Mouse (Mus musculus) limb, embryonic 13.5 days (tissue): ENCODE data around the gene Sptbn4. TPM values are rescaled to one million over a fixed set of nuclear protein-coding genes. Genes with fewer than 3 reads are reported as not detected.
A peak's percentile ranks its signal among the peaks of the same experiment; 100 is the strongest.
"Not testable (repeated sequence)": the region's sequence is repeated elsewhere in the genome, so short reads cannot be mapped to it uniquely, and the experiment has no call there.

Experiments used
- ATAC-seq: fragments of 200-750 bp; cut with Nextera tagmentation; 2 replicates; pipeline ENCODE4 v1.8.0; 2017; ENCODE audit warnings: low read depth, moderate number of reproducible peaks, moderate TSS enrichment; ENCODE audit not compliant: low FRiP score
- H3K27ac ChIP-seq: fragments of 300-500 bp; sonication (generic); 2 replicates; pipeline ENCODE4 v1.5.1; 2015; ENCODE audit warnings: inconsistent platforms, mild to moderate bottlenecking, moderate library complexity
- H3K27me3 ChIP-seq: fragments of 300-500 bp; sonication (generic); 2 replicates; pipeline ENCODE4 v1.6.1; 2015; ENCODE audit warnings: mild to moderate bottlenecking, inconsistent platforms
- H3K36me3 ChIP-seq: fragments of 300-500 bp; sonication (generic); 2 replicates; pipeline ENCODE4 v1.6.1; 2015; ENCODE audit warnings: inconsistent platforms, mild to moderate bottlenecking, moderate library complexity
- H3K4me1 ChIP-seq: fragments of 300-500 bp; sonication (generic); 2 replicates; pipeline ENCODE4 v1.6.1; 2015; ENCODE audit warnings: inconsistent platforms
- H3K4me2 ChIP-seq: fragments of 300-500 bp; sonication (generic); replicated peaks from 2 replicates; pipeline ENCODE4 v1.6.1; 2015; ENCODE audit warnings: inconsistent platforms, mild to moderate bottlenecking, moderate library complexity
- H3K4me3 ChIP-seq: fragments of 300-500 bp; sonication (generic); 2 replicates; pipeline ENCODE4 v1.5.1; 2015; ENCODE audit warnings: moderate library complexity, mild to moderate bottlenecking, inconsistent platforms
- H3K9ac ChIP-seq: fragments of 300-500 bp; sonication (generic); 2 replicates; pipeline ENCODE4 v1.6.1; 2015; ENCODE audit warnings: mild to moderate bottlenecking, inconsistent platforms
- H3K9me3 ChIP-seq: fragments of 300-500 bp; sonication (generic); 2 replicates; pipeline ENCODE4 v1.6.1; 2016; ENCODE audit warnings: inconsistent platforms
- WGBS: fragments of 180-500 bp; shearing (Covaris S2); methylation state at CpG from one replicate; pipeline ENCODE4 v1.1.7; 2015; 5-methylcytosine and 5-hydroxymethylcytosine counted together
- polyA plus RNA-seq: library from polyadenylated mRNA; unstranded; fragments of >200 nt; fragmentation: Nextera tagmentation; extraction: Ambion mirVana; gene quantifications from 2 replicates; pipeline ENCODE4 v1.2.1, GENCODE M21; 2015

Sptbn4 gene
- 0.17 and 0.23 TPM in 2 replicates for polyA plus RNA-seq

- no peak within 1 kb of the TSS for H3K27ac ChIP-seq
- peaks cover 17% of the 10 kb centered on the region for H3K4me1 ChIP-seq
- no peaks in the 10 kb centered on the region for H3K36me3 ChIP-seq
- peak; percentile 92 for ATAC-seq
- H3K27me3 ChIP-seq: peaks cover 41% of the 10 kb centered on the region
- 1% methylated on average over 54 of the region's 54 CpGs for WGBS
- peak within 1 kb of the TSS; percentile 62 for H3K4me3 ChIP-seq
- peak within 1 kb of the TSS; percentile 96 for H3K4me2 ChIP-seq
- H3K9me3 ChIP-seq: no peaks in the 10 kb centered on the region
- peak within 1 kb of the TSS; percentile 79 for H3K9ac ChIP-seq
Observed at GRCm38 (mm10) chr7:27447419-27448286, at the start of gene Sptbn4, which contains the start of gene Blvrb. Sptbn4 (minus strand) TSS chr7:27447686. Blvrb (plus strand) TSS chr7:27447978.

DNA sequence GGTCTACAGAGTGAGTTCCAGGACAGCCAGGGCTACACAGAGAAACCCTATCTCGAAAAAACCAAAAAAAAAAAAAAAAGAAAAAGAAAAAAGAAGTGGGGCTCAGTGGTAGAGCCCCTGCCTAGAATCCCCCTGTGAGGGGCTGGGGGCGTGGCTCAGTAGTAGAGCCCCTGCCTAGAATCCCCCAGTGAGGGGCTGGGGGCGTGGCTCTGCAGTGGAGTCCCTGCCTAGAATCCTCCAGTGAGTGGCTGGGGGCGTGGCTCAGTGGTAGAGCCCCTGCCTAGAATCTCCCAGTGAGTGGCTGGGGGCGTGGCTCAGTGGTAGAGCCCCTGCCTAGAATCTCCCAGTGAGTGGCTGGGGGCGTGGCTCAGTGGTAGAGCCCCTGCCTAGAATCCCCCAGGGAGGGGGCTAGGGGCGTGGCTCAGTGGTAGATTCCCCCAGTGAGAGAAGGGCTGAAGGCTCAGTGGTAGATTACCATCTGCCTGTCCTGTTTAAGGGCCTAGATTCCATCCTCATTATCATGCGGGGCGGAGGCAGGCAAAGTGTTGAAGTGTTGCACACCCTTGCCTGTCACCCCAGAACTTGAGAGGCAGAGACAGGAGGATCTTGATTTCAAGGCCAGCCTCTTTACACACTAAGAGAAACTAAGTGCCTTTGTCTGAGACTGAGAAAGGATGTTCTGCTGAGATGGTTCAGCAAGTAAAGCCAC, 47.3 kb upstream of the Sptbn4 start:
- ATAC-seq, H3K9ac ChIP-seq, H3K4me3 ChIP-seq, H3K4me2 ChIP-seq, H3K27me3 ChIP-seq, H3K9me3 ChIP-seq, H3K27ac ChIP-seq, H3K36me3 ChIP-seq: not testable (repeated sequence)
- WGBS: 90% methylated on average over 9 of the region's 9 CpGs
- peaks cover 16% of the 10 kb centered on the region for H3K4me1 ChIP-seq

DNA sequence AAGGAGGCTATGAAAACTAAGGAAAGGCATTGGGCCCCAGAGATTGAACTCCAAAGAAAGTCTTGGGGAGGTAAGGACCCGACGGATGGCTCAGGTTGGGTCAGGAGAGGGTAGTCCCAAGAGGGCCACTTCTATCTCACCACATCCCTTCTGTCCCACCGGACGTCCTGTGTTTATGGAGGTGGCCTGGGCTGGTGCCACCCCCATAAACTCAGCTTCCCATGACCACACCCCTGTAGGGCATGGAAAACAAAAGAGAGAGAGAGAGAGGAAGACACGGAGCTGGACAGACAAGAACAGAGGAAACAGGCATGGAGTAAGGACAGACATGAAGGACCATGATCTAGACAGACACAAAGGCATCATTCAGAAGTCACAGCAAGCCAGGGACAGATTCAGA, 46.0 kb upstream of the Sptbn4 start:
- no peak for ATAC-seq
- Histone ChIP-seq H3K4me1 (peaks cover 20% of the 10 kb centered on the region), H3K9me3 (no peaks in the 10 kb centered on the region), H3K36me3 (peaks cover 9% of the 10 kb centered on the region), H3K4me3 (no peak overlapping the region), H3K9ac (no peak overlapping the region), H3K4me2 (no peak overlapping the region), H3K27ac (no peak overlapping the region), H3K27me3 (no peaks in the 10 kb centered on the region)
- WGBS: 82% methylated on average over 5 of the region's 5 CpGs

DNA sequence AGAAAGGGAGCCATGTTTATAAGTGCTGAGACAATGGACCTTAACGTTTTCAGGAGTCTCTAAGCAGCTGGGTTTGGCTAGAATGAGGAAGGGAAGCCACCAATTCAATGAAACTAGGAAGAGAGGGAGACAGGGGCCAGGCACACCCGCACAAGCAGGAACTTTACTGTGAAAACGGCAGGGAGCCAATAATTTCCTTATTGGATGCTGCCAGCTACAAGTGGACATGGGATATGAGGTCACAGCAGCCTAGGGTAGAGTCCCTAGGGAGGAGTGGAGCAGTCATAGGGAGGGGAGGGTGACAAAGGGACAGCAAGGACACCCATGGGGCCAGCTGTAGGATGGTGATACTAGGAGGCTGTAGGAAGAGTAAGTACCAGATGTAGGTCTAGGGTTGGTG, 45.5 kb upstream of the Sptbn4 start:
- H3K4me3 ChIP-seq: no peak overlapping the region
- H3K36me3 ChIP-seq: peaks cover 9% of the 10 kb centered on the region
- no peak overlapping the region for H3K4me2 ChIP-seq
- WGBS: 59% methylated on average over 3 of the region's 3 CpGs
- H3K9ac ChIP-seq: no peak overlapping the region
- peaks cover 24% of the 10 kb centered on the region for H3K4me1 ChIP-seq
- H3K9me3 ChIP-seq: no peaks in the 10 kb centered on the region
- H3K27ac ChIP-seq: no peak overlapping the region
- ATAC-seq: no peak
- H3K27me3 ChIP-seq: no peaks in the 10 kb centered on the region

GRCm38 (mm10) chr7:27491856-27492255, 44.4 kb upstream of the Sptbn4 start:
- H3K27me3 ChIP-seq: no peaks in the 10 kb centered on the region
- H3K27ac ChIP-seq: no peak overlapping the region
- peaks cover 27% of the 10 kb centered on the region for H3K4me1 ChIP-seq
- 0 out of 2 replicates have a peak overlapping the region, but pooled peaks have one; percentile 2 for H3K9ac ChIP-seq
- H3K4me3 ChIP-seq: no peak overlapping the region
- ATAC-seq: no peak
- WGBS: 75% methylated on average over 7 of the region's 7 CpGs
- H3K9me3 ChIP-seq: no peaks in the 10 kb centered on the region
- no peak overlapping the region for H3K4me2 ChIP-seq
- peaks cover 9% of the 10 kb centered on the region for H3K36me3 ChIP-seq

- ATAC-seq: peak; percentile 34
- H3K9ac ChIP-seq: peak overlapping the region; percentile 63
- peaks cover 28% of the 10 kb centered on the region for H3K4me1 ChIP-seq
- peak overlapping the region; percentile 89 for H3K27ac ChIP-seq
- peaks cover 9% of the 10 kb centered on the region for H3K36me3 ChIP-seq
- H3K27me3 ChIP-seq: no peaks in the 10 kb centered on the region
- peak overlapping the region; percentile 41 for H3K4me3 ChIP-seq
- H3K9me3 ChIP-seq: no peaks in the 10 kb centered on the region
- 1% methylated on average over 32 of the region's 33 CpGs for WGBS
- peak overlapping the region; percentile 67 for H3K4me2 ChIP-seq
Observed at GRCm38 (mm10) chr7:27490543-27491329, 43.2 kb upstream of the Sptbn4 start.

- WGBS: 25% methylated on average over 4 of the region's 4 CpGs
- Histone ChIP-seq H3K9ac (peak overlapping the region; percentile 63), H3K27ac (peak overlapping the region; percentile 89), H3K4me3 (peak overlapping the region; percentile 41), H3K9me3 (no peaks in the 10 kb centered on the region), H3K36me3 (peaks cover 9% of the 10 kb centered on the region), H3K27me3 (no peaks in the 10 kb centered on the region), H3K4me2 (peak overlapping the region; percentile 67), H3K4me1 (peaks cover 32% of the 10 kb centered on the region)
- ATAC-seq: no peak
Observed at GRCm38 (mm10) chr7:27490227-27490542, 42.7 kb upstream of the Sptbn4 start.

GRCm38 (mm10) chr7:27489270-27489869, 41.9 kb upstream of the Sptbn4 start:
- no peaks in the 10 kb centered on the region for H3K27me3 ChIP-seq
- peaks cover 9% of the 10 kb centered on the region for H3K36me3 ChIP-seq
- H3K9me3 ChIP-seq: no peaks in the 10 kb centered on the region
- H3K4me3 ChIP-seq: no peak overlapping the region
- no peak overlapping the region for H3K9ac ChIP-seq
- peak overlapping the region; percentile 67; the same call in 1 of the 2 replicates for H3K4me2 ChIP-seq
- no peak overlapping the region; the same call in 1 of the 2 replicates for H3K27ac ChIP-seq
- WGBS: 93% methylated on average over 25 of the region's 25 CpGs
- H3K4me1 ChIP-seq: peaks cover 32% of the 10 kb centered on the region
- no peak for ATAC-seq

GRCm38 (mm10) chr7:27487740-27488268, 40.3 kb upstream of the Sptbn4 start:
- H3K4me2 ChIP-seq: peak overlapping the region; percentile 78
- peak overlapping the region; percentile 98 for H3K27ac ChIP-seq
- peak overlapping the region; percentile 73 for H3K4me3 ChIP-seq
- H3K9me3 ChIP-seq: no peaks in the 10 kb centered on the region
- H3K9ac ChIP-seq: peak overlapping the region; percentile 81
- no peaks in the 10 kb centered on the region for H3K27me3 ChIP-seq
- peaks cover 32% of the 10 kb centered on the region for H3K4me1 ChIP-seq
- ATAC-seq: no peak
- under 1% methylated on average over 13 of the region's 13 CpGs for WGBS
- peaks cover 9% of the 10 kb centered on the region for H3K36me3 ChIP-seq

GRCm38 (mm10) chr7:27486770-27487697, 39.5 kb upstream of the Sptbn4 start, which contains the start of gene Sertad1:
Sertad1 (plus strand) TSS chr7:27486910.
- H3K9ac ChIP-seq: peak within 1 kb of the TSS; percentile 81
- no peaks in the 10 kb centered on the region for H3K27me3 ChIP-seq
- under 1% methylated on average over 63 of the region's 80 CpGs for WGBS
- H3K4me2 ChIP-seq: peak within 1 kb of the TSS; percentile 78
- H3K4me1 ChIP-seq: peaks cover 35% of the 10 kb centered on the region
- no peaks in the 10 kb centered on the region for H3K9me3 ChIP-seq
- peak within 1 kb of the TSS; percentile 98 for H3K27ac ChIP-seq
- peaks cover 9% of the 10 kb centered on the region for H3K36me3 ChIP-seq
- peak within 1 kb of the TSS; percentile 73 for H3K4me3 ChIP-seq
- peak; percentile 96 for ATAC-seq
